Mouse (Mus musculus) erythroblast, adult 5-6 weeks (primary cell): ENCODE measurements around the gene Hist1h2be. TPM values are rescaled to one million over a fixed set of nuclear protein-coding genes. Genes with fewer than 3 reads are reported as not detected.

Source experiments
- ATAC-seq: replicated peaks from 2 replicates; pipeline ENCODE4 v1.8.0; 2016; ENCODE audit warnings: moderate number of reproducible peaks, mild to moderate bottlenecking, moderate TSS enrichment, inconsistent platforms; ENCODE audit not compliant: poor library complexity, low FRiP score, severe bottlenecking
- total RNA-seq, 2 experiments: library from RNA; stranded (forward) in 1 of 2; stranded (reverse) in 1 of 2; fragments of 150-400 nt in 1 of 2; fragments of 200-764, 138-1000 nt in 1 of 2; gene quantifications; 2 replicates each; pipeline versions ENCODE4 v1.2.3 to v1.2.4; 2015 to 2017; ENCODE audit warnings: low replicate concordance in 2 of 2

Hist1h2be gene
- total RNA-seq, 2 experiments from 2014 or later, result 6.7 to 69.9 TPM

DNA sequence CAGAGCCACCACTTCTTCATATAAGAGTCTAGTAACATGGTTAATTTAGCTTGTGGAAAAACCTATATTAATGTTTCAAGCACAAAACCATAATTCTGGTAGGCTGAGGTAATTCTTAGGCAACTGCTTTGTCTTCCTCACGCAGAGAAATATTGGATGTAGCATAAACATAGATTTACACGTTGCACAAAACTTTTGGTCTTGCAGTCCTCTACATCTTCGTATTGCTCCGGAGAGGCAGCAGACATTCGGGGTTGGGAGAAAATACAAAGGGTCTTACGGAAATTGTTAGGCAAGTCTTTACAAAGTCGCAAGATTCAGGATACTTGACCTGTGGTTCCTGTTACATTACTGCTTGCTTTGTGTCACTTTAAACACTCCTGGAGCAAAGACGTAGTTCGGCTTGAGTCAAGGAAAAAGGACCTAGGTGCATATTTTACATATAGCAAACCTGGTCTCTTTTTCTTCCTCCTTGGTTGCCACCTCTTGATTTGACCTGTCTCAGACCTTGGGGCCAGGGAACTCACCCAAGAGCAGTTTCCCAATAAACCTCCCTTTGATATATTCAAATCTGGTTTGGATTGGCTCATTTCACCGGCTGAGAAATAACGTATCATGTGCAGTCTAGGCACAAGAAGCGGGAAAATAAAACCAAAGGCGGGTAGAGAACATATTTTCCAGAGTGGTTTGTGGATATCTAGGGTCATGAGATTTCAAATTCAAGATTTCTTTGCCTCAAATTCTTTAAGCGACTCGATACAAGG lies 86.4 kb downstream of the Hist1h2be start:
- peak; percentile 37 for ATAC-seq

Other genes starting within 250 kb of the Hist1h2be start
Only the 30 nearest of the 36 such genes appear.
- not detected in 2 replicates for gene Btn2a2, start 132.3 kb downstream of the Hist1h2be start, total RNA-seq (2015; ENCODE audit: low replicate concordance)
- gene Btn2a2, start 132.3 kb downstream of the Hist1h2be start, total RNA-seq (2017; ENCODE audit: low replicate concordance), result not detected in 2 replicates
- 19.8 and 50.6 TPM in 2 replicates for gene Hist1h4h, start 90.1 kb downstream of the Hist1h2be start, total RNA-seq (2015; ENCODE audit: low replicate concordance)
- 443 and 524 TPM in 2 replicates for gene Hist1h4h, start 90.1 kb downstream of the Hist1h2be start, total RNA-seq (2017; ENCODE audit: low replicate concordance)
- 20.7 and 32.7 TPM in 2 replicates for gene Hist1h2af, start 87.2 kb downstream of the Hist1h2be start, total RNA-seq (2015; ENCODE audit: low replicate concordance)
- gene Hist1h2af, start 87.2 kb downstream of the Hist1h2be start, total RNA-seq (2017; ENCODE audit: low replicate concordance), result 925 and 1,298 TPM in 2 replicates
- 74.4 and 97.2 TPM in 2 replicates for gene Hist1h3g, start 85.7 kb downstream of the Hist1h2be start, total RNA-seq (2015; ENCODE audit: low replicate concordance)
- 54.5 and 131 TPM in 2 replicates for gene Hist1h3g, start 85.7 kb downstream of the Hist1h2be start, total RNA-seq (2017; ENCODE audit: low replicate concordance)
- 13.4 and 18.2 TPM in 2 replicates for gene Hist1h2bh, start 77.7 kb downstream of the Hist1h2be start, total RNA-seq (2015; ENCODE audit: low replicate concordance)
- 63.0 and 67.3 TPM in 2 replicates for gene Hist1h2bh, start 77.7 kb downstream of the Hist1h2be start, total RNA-seq (2017; ENCODE audit: low replicate concordance)
- gene Hist1h3f, start 77.1 kb downstream of the Hist1h2be start, total RNA-seq (2015; ENCODE audit: low replicate concordance), result 12.7 and 21.7 TPM in 2 replicates
- gene Hist1h3f, start 77.1 kb downstream of the Hist1h2be start, total RNA-seq (2017; ENCODE audit: low replicate concordance), result 51.2 and 57.7 TPM in 2 replicates
- gene Hist1h4f, start 69.5 kb downstream of the Hist1h2be start, total RNA-seq (2015; ENCODE audit: low replicate concordance), result 55.5 and 68.5 TPM in 2 replicates
- gene Hist1h4f, start 69.5 kb downstream of the Hist1h2be start, total RNA-seq (2017; ENCODE audit: low replicate concordance), result 1,011 and 1,279 TPM in 2 replicates
- gene Hist1h1d, start 67.9 kb downstream of the Hist1h2be start, total RNA-seq (2015; ENCODE audit: low replicate concordance), result 14.6 and 16.7 TPM in 2 replicates
- gene Hist1h1d, start 67.9 kb downstream of the Hist1h2be start, total RNA-seq (2017; ENCODE audit: low replicate concordance), result 170 and 238 TPM in 2 replicates
- gene Hist1h3e, start 58.8 kb downstream of the Hist1h2be start, total RNA-seq (2015; ENCODE audit: low replicate concordance), result 37.3 and 49.5 TPM in 2 replicates
- 84.7 and 92.0 TPM in 2 replicates for gene Hist1h3e, start 58.8 kb downstream of the Hist1h2be start, total RNA-seq (2017; ENCODE audit: low replicate concordance)
- 1.7 TPM in 1 of 2 replicates, not detected in the other for gene Hist1h2ae, start 49.9 kb downstream of the Hist1h2be start, total RNA-seq (2015; ENCODE audit: low replicate concordance)
- gene Hist1h2ae, start 49.9 kb downstream of the Hist1h2be start, total RNA-seq (2017; ENCODE audit: low replicate concordance), result 122 and 175 TPM in 2 replicates
- 170 and 206 TPM in 2 replicates for gene Hist1h2bg, start 49.7 kb downstream of the Hist1h2be start, total RNA-seq (2015; ENCODE audit: low replicate concordance)
- 470 and 670 TPM in 2 replicates for gene Hist1h2bg, start 49.7 kb downstream of the Hist1h2be start, total RNA-seq (2017; ENCODE audit: low replicate concordance)
- 208 and 222 TPM in 2 replicates for gene Hist1h2bf, start 46.9 kb downstream of the Hist1h2be start, total RNA-seq (2015; ENCODE audit: low replicate concordance)
- 253 and 407 TPM in 2 replicates for gene Hist1h2bf, start 46.9 kb downstream of the Hist1h2be start, total RNA-seq (2017; ENCODE audit: low replicate concordance)
- not detected in 2 replicates for gene Hist1h2ad, start 46.7 kb downstream of the Hist1h2be start, total RNA-seq (2015; ENCODE audit: low replicate concordance)
- 370 and 678 TPM in 2 replicates for gene Hist1h2ad, start 46.7 kb downstream of the Hist1h2be start, total RNA-seq (2017; ENCODE audit: low replicate concordance)
- gene Hist1h3d, start 45.4 kb downstream of the Hist1h2be start, total RNA-seq (2015; ENCODE audit: low replicate concordance), result 52.8 and 69.6 TPM in 2 replicates
- 50.4 and 63.8 TPM in 2 replicates for gene Hist1h3d, start 45.4 kb downstream of the Hist1h2be start, total RNA-seq (2017; ENCODE audit: low replicate concordance)
- 243 and 262 TPM in 2 replicates for gene Hist1h4d, start 39.5 kb downstream of the Hist1h2be start, total RNA-seq (2015; ENCODE audit: low replicate concordance)
- 403 and 449 TPM in 2 replicates for gene Hist1h4d, start 39.5 kb downstream of the Hist1h2be start, total RNA-seq (2017; ENCODE audit: low replicate concordance)
- gene Hist1h1e, start 1.4 kb upstream of the Hist1h2be start, total RNA-seq (2015; ENCODE audit: low replicate concordance), result 468 and 530 TPM in 2 replicates
- gene Hist1h1e, start 1.4 kb upstream of the Hist1h2be start, total RNA-seq (2017; ENCODE audit: low replicate concordance), result 717 and 954 TPM in 2 replicates
- 5.6 and 12.3 TPM in 2 replicates for gene Hist1h2ac, start 62.8 kb upstream of the Hist1h2be start, total RNA-seq (2015; ENCODE audit: low replicate concordance)
- 55.5 and 70.6 TPM in 2 replicates for gene Hist1h2ac, start 62.8 kb upstream of the Hist1h2be start, total RNA-seq (2017; ENCODE audit: low replicate concordance)
- 44.9 and 49.2 TPM in 2 replicates for gene Hist1h2bc, start 63.1 kb upstream of the Hist1h2be start, total RNA-seq (2015; ENCODE audit: low replicate concordance)
- 164 and 206 TPM in 2 replicates for gene Hist1h2bc, start 63.1 kb upstream of the Hist1h2be start, total RNA-seq (2017; ENCODE audit: low replicate concordance)
- not detected in 2 replicates for gene Hist1h1t, start 74.7 kb upstream of the Hist1h2be start, total RNA-seq (2015; ENCODE audit: low replicate concordance)
- gene Hist1h1t, start 74.7 kb upstream of the Hist1h2be start, total RNA-seq (2017; ENCODE audit: low replicate concordance), result 1.9 and 2.0 TPM in 2 replicates
- gene Hist1h4c, start 77.3 kb upstream of the Hist1h2be start, total RNA-seq (2015; ENCODE audit: low replicate concordance), result 59.8 and 77.5 TPM in 2 replicates
- 249 and 402 TPM in 2 replicates for gene Hist1h4c, start 77.3 kb upstream of the Hist1h2be start, total RNA-seq (2017; ENCODE audit: low replicate concordance)
- 5.0 and 17.9 TPM in 2 replicates for gene Hfe, start 89.7 kb upstream of the Hist1h2be start, total RNA-seq (2015; ENCODE audit: low replicate concordance)
- gene Hfe, start 89.7 kb upstream of the Hist1h2be start, total RNA-seq (2017; ENCODE audit: low replicate concordance), result 2.0 and 4.5 TPM in 2 replicates
- 188 and 215 TPM in 2 replicates for gene Hist1h1c, start 117.7 kb upstream of the Hist1h2be start, total RNA-seq (2015; ENCODE audit: low replicate concordance)
- gene Hist1h1c, start 117.7 kb upstream of the Hist1h2be start, total RNA-seq (2017; ENCODE audit: low replicate concordance), result 1,447 and 1,942 TPM in 2 replicates
- 41.1 and 59.8 TPM in 2 replicates for gene Hist1h3c, start 124.5 kb upstream of the Hist1h2be start, total RNA-seq (2015; ENCODE audit: low replicate concordance)
- gene Hist1h3c, start 124.5 kb upstream of the Hist1h2be start, total RNA-seq (2017; ENCODE audit: low replicate concordance), result 178 and 330 TPM in 2 replicates
- 79.4 and 128 TPM in 2 replicates for gene Hist1h2bb, start 125.6 kb upstream of the Hist1h2be start, total RNA-seq (2015; ENCODE audit: low replicate concordance)
- 1,415 and 1,638 TPM in 2 replicates for gene Hist1h2bb, start 125.6 kb upstream of the Hist1h2be start, total RNA-seq (2017; ENCODE audit: low replicate concordance)
- gene Hist1h2ab, start 130.0 kb upstream of the Hist1h2be start, total RNA-seq (2015; ENCODE audit: low replicate concordance), result 12.5 and 24.5 TPM in 2 replicates
- 1,181 and 1,326 TPM in 2 replicates for gene Hist1h2ab, start 130.0 kb upstream of the Hist1h2be start, total RNA-seq (2017; ENCODE audit: low replicate concordance)
- 179 and 183 TPM in 2 replicates for gene Hist1h3b, start 131.1 kb upstream of the Hist1h2be start, total RNA-seq (2015; ENCODE audit: low replicate concordance)
- gene Hist1h3b, start 131.1 kb upstream of the Hist1h2be start, total RNA-seq (2017; ENCODE audit: low replicate concordance), result 251 and 270 TPM in 2 replicates
- 50.5 and 52.2 TPM in 2 replicates for gene Hist1h4b, start 135.9 kb upstream of the Hist1h2be start, total RNA-seq (2015; ENCODE audit: low replicate concordance)
- 150 and 446 TPM in 2 replicates for gene Hist1h4b, start 135.9 kb upstream of the Hist1h2be start, total RNA-seq (2017; ENCODE audit: low replicate concordance)
- 15.4 and 15.7 TPM in 2 replicates for gene Hist1h4a, start 140.1 kb upstream of the Hist1h2be start, total RNA-seq (2015; ENCODE audit: low replicate concordance)
- gene Hist1h4a, start 140.1 kb upstream of the Hist1h2be start, total RNA-seq (2017; ENCODE audit: low replicate concordance), result 211 and 254 TPM in 2 replicates
- 26.3 and 29.6 TPM in 2 replicates for gene Hist1h3a, start 141.3 kb upstream of the Hist1h2be start, total RNA-seq (2015; ENCODE audit: low replicate concordance)
- gene Hist1h3a, start 141.3 kb upstream of the Hist1h2be start, total RNA-seq (2017; ENCODE audit: low replicate concordance), result 171 and 175 TPM in 2 replicates
- 106 and 128 TPM in 2 replicates for gene Hist1h1a, start 142.5 kb upstream of the Hist1h2be start, total RNA-seq (2015; ENCODE audit: low replicate concordance)
- 1,089 and 2,054 TPM in 2 replicates for gene Hist1h1a, start 142.5 kb upstream of the Hist1h2be start, total RNA-seq (2017; ENCODE audit: low replicate concordance)